Mouse (Mus musculus) CH12.LX (cell line): ENCODE measurements around the gene Fmc1.
"Not testable (repeated sequence)": the region's sequence is repeated elsewhere in the genome, so short reads cannot be mapped to it uniquely, and the experiment has no call there.

Experiments
- CTCF ChIP-seq, 2 experiments: IDR thresholded peaks in 1 of 2; conservative IDR thresholded peaks in 1 of 2; 2 replicates each; pipeline ENCODE4 v1.5.1; 2011 to 2012; ENCODE audit warnings: low read depth in 2 of 2, low read length in 2 of 2, improper control_type of control experiment in 1 of 2, inconsistent platforms in 1 of 2, mild to moderate bottlenecking in 1 of 2, moderate library complexity in 1 of 2
- RCOR1 ChIP-seq: conservative IDR thresholded peaks from 2 replicates; pipeline ENCODE4 v1.6.1; 2012; ENCODE audit warnings: low read depth, mild to moderate bottlenecking, inconsistent platforms, low read length, improper control_type of control experiment

GRCm38 (mm10) chr6:38548595-38548994 lies 15.3 kb downstream of the Fmc1 start:
- TF ChIP-seq RCOR1; CTCF (conservative IDR thresholded peaks at IDR 0.05 in 1 of 2, IDR thresholded peaks at IDR 0.05 in 1 of 2; ENCODE audit: low read depth in 2 of 2, low read length in 2 of 2): not testable (repeated sequence)
